Mouse (Mus musculus) cortical plate, adult 2 months (tissue): ENCODE data around the gene Thsd7b.

Source experiments
- CTCF ChIP-seq: fragments of 200-500 bp; IDR thresholded peaks from 2 replicates; pipeline ENCODE4 v1.5.1; 2011; ENCODE audit warnings: mild to moderate bottlenecking, control low read depth, low read length; ENCODE audit not compliant: insufficient read depth; ENCODE audit errors: extremely low read depth
- POLR2A ChIP-seq: fragments of 200-500 bp; IDR thresholded peaks from 2 replicates; pipeline ENCODE4 v1.6.1; 2011; ENCODE audit warnings: mild to moderate bottlenecking, low read length, control low read depth; ENCODE audit not compliant: insufficient read depth; ENCODE audit errors: extremely low read depth

DNA sequence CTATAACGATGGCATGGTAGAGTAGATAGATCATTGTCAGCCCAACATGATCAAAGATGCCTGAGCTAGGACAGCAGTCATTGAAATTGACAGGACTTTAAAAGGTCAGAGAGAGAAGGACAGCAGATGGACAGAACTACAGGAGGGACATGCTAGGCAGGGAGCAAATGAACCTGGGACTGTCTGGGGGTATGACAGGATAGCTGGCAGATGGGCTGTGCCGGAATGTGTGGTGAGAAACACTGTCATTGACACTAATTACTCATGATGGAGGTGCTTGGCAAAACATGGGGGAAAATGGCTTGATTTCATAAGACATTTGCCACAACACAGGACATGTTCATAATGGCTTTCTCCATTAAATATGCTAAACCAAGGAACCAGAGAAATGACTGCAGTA, 253.9 kb downstream of the Thsd7b start:
- TF ChIP-seq CTCF (no peak), POLR2A (no peak)
